Mouse (Mus musculus) kidney, postnatal 4 days (tissue): ENCODE results near the gene Uaca.
"Not testable (repeated sequence)": the region's sequence is repeated elsewhere in the genome, so short reads cannot be mapped to it uniquely, and the experiment has no call there.

Experiments
- DNase-seq, 2 experiments: peaks; one replicate each; pipeline ENCODE4 v3.0.0; 2021; ENCODE audit warnings: mixed read lengths in 2 of 2

Uaca gene

DNA sequence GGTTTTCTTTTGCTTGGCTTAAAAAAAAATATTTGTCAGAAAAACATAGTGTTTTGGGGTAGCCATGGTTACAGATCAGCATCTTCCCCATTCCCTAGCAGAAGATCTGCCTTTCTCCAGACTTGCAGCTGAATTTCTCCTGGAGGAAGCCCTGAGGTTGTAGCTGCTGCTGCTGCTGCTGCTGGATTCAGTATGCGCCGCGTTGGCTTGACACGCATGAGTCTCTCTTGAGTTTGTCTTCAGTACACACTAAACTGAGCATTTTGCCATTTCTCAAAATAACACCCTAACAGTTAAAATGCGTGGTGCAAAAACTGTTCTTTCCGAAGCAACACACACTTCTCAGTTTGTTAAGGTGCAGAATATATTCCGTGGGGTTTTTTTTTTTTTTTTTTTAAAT lies 1.7 kb downstream of the Uaca start:
- DNase-seq = peak in 1 of 2 experiments; percentile 12

DNA sequence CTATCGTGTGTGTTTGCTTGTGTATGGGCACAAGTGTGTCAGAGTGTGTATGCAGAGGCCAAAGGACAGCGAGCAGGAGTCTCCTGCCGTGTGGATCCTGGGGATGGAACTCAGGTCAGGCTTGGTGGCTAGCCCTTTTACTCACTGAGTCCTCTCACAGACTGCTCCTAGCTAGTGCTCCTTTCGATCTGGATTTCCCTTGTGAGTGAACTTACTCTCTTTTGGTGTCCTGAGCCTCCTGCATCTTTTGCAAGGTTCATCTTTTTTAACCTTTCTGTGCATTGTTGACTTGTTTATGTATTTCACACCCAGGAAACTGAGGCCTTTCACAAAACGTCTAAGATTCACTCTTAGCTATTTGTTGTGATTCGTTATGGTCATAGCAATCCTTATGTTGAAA lies 2.8 kb downstream of the Uaca start:
- DNase-seq = no peak

DNA sequence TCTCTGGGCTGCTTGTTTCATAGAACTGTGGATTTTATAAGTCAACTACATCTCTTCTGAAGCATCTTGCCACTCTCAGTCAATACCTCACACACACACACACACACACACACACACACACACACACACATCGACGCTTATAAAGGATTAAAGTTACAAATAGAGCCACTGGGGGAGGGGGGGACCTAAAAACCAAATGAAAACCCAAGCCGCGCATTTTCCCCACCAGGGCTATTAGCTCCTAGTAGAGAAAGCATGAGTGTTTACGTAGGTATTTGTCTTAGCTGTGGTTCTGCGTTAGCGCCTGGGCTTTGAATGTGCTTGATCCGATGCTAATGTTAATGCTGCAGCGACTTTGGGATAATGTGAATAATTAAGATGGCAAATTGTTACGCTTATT lies 4.7 kb downstream of the Uaca start:
- DNase-seq = no peak

DNA sequence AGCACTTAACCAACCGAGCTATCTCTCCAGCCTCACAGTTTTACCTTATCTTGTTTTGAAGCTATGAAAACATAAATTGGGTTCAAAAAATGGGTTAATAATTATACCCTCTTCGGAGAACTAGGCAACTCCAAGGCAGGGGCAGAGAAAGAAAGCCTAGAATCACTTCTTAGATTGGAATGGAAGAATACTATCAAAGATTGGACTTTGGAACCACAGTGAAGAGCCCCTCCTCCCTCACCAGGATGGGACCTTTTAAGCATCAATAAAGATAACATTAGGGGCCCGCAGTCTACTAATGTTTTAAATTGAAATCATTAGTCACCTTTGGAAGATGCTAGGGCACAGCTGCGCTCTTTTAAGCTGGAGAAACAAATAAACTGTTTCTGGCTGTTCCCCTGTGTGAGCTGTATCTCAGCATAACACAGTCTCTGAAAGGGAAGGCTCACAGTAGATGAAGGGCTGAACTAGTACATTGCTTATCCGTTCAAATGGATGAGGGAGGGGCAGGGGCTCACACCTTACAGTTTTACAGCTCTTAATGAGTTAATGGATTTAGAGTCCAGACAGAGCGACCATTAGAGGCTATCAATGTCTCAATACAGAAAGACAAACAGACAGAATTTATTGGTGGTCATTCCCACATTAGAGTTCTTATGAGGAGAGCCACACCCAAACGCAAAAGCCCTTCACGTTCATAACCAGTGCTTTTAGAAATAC lies 6.5 kb downstream of the Uaca start:
- DNase-seq = no peak

DNA sequence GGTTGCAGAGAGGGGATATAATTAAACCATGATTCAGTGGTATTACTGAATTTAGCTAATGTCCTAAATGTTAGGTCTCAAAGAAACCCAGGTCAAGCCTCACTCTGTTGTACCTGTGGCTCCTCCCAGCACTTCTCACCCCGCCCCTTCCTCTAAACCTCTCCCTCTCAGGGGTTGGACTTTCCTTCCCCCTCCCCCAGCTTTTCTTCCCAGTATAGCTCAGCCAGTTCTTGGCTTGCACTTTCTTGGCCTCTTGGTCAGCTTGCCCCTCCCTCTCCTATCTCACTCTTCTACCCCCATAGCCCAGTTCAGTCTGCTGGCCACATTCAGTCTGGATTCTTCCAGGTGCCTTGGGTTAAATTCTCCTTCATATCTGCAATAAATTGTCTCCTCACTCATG lies 7.4 kb downstream of the Uaca start:
- no peak for DNase-seq

DNA sequence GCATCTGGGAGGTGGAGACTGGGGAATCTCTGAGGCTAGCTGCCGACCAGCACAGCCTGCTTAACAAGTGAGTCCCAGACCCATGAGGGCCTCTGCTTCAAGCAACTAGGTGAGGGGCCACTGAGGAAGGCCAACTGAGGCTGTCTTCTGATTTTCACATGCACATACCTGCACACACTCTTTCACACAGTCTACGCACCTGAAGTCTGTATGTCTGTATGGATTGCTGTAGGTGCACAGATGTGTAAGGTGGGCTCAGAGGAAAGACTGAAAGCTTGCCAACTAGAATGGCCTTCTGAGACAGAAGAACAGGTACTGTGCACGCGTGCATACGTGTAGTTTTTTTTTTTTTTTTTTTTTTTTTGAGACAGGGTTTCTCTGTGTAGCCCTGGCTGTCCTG lies 8.0 kb downstream of the Uaca start:
- DNase-seq = no peak

DNA sequence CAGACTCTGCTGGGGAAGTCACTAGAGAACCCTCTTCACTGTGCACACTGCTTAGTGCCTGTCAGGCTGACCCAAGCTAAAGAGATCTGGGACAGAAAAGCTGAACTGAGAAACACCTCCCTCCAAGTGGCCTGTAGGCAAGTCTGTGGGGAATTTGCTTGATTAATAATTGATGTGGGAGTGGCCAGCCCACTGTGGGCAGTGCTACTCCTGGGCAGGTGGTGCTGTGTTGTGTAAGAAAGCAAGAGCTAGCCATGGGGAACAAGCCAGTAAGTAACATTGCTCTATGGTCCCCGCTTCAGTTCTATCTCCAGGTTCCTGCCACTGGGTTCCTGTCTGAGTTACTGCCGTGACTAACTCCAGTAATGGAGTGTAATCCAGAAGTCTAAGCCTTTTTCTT lies 11.7 kb downstream of the Uaca start:
- DNase-seq = peak in 1 of 2 experiments; percentile 22

DNA sequence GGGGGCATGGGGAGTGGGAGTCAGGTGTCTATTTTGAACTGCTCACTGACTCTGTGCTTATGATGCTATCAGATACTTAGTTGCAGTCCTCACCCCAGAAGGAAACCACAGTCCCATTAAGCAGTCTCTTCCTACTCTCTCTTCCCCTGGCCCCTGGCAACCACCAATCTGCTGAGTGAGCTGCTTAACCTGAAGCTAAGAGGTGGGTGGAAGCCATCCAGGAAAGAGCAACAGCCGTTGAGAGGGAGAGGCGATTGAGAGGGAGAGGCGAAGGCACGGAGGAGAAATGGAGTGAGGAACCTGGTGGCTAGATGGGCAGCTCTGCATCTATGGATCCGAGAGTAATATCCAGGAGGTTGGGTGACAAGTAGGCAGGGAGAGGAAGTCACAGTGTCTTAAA lies 13.7 kb downstream of the Uaca start:
- no peak for DNase-seq

DNA sequence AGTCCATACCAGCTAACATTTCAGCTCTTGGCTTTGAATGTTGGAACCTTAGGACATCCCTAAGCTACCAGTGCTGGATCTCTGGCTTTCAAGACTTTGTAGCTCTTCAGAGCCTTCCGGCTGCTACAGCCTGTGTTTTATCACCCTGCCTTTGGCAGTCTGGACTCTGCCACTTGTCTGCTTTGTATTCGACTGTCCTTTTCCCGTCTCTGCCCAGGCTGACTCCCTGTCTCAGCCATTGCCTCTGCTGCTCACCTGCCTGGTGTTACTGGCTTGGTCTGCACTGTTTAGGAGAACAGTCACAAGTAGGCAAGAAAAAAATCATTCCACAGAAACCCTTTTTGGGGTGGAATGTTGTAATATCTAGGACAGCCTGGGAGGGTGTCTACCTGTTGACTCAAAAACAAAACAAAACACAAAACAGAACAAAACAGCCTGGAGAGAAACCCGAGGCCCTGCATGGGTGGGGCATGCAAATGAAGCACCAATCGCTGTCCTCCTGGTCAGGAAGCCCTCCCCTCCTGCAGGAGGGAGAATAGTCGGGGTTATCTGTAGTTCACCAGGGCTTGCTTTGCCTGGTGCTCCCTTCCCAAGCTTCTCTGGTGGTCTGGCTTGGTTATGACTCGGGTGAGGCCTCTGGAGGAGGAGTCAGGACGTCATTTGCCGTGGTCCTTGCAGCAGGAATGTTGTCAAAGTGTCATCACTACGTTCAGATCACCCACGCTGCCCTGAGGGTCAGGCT lies 19.0 kb downstream of the Uaca start:
- peak; percentile 62 to 73 for DNase-seq

DNA sequence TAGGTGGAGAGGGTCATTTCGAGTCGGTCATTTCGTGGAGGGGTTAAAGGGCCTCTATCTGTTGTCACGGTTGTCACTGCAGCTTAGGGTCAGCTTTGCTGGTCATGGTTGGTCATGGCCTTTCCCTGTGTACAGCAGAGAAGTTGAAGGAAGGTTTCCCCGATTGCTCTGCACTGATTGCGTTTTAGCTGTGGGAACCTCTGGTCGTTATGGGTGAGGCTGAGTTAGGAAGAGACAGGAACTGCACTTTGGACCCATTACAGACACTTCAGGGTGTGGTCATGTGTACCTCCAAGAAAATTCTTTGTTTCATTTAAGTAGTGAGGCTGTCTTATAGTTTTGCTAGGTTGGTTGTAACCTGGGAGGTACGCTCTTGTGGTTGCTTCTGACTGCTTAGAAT lies 21.2 kb downstream of the Uaca start:
- no peak for DNase-seq

DNA sequence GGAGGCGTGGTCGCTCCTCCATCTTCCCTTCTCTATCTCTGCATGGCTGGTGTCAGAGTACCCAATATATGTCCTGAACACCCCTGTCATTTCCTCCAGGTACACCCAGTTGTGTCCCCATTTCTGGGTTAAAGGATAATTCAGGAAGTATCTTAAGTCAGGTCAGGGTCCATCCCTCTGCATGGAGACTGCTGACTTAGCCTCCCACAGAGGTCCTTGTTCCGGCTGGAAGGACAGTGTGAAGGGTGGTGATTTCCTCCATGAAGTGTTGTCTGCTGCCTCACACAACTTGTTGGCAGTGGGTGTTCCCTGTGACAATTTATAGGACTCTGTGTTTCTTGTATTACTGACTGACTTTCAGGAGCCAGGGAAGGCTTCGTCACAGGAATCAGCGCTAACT lies 23.2 kb downstream of the Uaca start:
- DNase-seq = peak in 1 of 2 experiments; percentile 34

DNA sequence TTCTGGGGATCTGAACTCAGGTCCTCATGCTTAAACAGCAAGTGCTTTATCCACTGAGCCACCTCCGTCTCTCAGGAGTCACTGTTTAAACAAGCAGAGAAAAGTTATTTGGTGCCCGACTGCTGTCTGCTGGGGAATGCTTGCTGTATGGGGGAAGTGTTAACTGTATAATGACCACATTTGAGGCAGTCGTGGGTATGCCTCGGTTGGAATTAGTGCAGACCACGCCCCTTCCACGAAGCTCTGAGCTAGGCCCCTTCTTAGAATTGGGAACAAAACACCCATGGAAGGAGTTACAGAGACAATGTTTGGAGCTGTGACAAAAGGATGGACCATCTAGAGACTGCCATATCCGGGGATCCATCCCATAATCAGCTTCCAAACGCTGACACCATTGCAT lies 24.2 kb downstream of the Uaca start:
- not testable (repeated sequence) for DNase-seq

DNA sequence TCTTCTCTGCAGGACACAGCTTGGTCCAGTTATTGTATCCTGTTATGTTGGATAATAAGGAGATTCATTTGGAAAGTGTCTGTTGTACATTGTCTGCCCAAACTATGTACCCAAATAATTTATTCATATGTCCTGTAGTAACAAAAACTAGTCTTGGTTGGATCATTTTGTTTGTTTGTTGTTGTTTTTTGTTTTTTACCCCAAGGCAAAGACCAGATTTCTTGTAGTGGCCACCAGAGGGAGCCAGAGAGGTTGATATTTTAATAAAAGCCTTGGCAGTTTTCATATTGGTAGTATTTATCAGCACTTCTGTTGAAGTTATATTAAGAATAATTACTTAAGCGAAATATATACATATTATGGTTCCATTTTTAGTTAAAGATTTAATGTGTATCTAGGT lies 25.0 kb downstream of the Uaca start:
- DNase-seq = peak; percentile 47 to 57

DNA sequence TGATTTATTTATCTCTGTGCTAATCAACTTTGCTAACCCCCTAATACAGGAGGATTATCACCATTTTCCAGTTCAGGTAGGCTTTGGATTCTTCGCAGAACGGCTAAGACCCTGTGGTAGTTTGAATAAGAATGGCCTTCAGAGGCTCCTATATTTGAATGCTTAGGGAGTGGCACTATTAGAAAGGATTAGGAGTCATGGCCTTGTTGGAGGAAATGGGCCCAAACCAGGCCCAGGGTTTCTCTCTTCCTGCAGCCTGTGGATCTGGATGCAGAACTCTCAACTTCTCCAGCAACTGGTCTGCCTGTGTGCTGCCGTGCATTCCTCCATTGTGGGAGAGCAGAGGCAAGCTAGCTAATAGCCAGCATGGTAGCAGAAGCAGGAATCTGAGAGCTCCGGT lies 27.2 kb downstream of the Uaca start:
- DNase-seq = no peak

DNA sequence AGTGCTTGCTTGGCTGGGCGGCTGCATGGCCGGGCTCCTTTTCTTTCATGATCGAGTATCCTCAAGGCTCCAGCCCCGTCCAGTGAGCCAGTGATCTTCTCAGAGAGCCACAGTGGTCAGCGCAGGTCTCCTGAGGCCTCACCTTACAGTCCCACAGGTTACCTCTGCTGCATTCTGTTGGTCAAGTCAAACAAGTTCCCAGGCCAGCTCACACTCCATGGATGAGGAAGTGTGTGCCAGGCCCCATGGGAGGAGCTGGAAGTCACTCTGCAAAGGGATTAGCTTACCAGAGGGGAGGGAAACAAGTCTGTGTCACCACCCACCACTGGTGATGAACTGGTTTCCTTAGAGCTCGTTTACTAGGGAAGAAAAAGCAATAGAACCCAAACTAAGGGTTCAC lies 28.3 kb downstream of the Uaca start:
- no peak for DNase-seq

DNA sequence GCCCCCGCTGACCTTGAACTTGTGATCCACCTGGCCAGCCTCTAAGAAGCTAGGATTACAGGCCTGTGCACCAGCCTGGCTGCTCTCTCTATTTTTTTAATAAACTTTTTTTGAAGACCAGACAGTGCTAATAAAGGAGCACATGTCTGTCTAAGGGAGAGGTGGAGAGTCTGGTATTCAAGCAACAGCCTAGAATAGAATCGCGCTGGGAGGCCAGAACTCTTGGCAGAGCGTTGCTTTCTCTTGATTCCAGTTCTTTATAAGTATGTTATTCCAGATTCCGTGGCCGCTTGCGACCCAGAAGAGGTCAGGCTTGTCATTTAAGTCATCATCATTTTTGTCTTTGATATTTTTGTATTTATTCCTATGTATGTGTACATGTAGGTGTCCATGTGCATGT lies 31.2 kb downstream of the Uaca start:
- DNase-seq = no peak

DNA sequence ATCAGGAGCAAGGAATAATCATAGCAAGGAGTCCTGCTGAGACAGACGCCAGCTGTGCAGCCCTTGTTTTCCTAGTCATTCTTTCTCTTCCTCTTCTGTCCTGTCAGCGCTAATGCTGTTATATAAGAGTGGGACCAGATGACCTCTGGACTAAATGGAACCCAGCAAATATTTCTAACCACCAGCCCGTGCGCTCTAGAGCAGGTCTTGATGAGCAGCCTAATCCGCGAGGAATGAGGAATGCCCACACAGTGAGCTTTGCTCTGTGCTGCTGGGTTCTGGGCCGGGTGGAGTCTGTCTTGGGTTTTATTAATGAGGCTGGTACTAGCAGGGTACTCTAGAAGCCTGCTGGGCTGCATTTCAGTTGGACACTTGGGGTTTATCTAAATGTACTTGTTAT lies 32.4 kb downstream of the Uaca start:
- peak; percentile 29 to 64 for DNase-seq

DNA sequence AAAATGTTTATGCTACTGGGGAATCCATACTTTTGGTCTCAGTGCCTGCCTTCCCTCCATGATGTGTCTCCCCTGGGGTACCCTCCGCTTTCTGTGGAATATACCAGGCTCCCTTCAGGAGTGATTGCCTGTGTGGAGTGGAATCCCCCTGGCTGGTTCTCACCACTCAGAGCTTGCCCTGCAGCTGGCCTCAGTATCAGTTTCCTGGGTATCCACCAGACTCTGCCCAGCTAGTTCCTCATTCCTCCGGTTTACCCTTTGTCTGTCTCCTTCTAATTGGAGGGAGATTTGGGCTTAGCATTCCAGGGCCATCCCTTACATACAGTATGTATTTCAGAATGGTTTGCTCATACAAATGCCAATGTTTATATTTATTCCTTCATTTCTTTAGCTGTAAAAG lies 33.9 kb downstream of the Uaca start:
- DNase-seq = no peak

DNA sequence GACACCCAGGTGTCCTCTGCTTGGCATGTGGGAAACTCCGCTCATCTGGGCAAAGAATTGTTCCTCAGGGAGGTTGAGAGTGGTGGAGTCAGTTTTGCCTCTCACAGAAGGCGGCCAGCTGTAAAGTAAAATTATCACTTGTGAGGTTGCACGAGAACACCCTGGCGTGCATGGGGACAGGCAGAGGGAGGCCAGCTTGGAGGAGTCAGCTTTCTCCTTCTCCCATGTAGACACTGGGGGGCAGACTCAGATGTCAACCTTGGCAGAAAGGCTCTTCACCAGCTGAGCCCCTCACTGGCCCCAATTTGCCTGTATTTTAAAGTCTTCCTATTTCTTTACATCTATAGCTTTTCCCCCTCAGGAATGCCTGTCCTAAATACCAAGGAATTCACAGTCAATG lies 35.3 kb downstream of the Uaca start:
- DNase-seq = no peak

DNA sequence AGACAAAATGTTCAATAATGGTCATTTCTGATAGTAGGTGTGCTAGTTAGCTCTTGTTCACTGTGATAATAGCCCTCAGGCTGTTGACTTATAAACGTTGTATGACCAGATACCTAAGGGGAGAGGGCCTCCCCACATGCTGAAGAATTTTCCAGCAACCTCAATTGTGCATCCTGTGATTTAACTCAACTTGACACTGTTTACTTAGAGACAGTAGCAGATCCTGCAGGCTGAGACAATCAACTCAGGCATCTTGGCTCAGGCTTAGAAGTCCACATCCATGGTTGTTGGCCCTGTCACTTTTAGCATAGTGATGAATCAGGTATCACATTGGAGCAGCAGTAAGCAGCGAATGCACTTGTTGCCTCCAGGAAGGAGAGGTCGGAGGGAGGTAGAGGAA lies 35.7 kb downstream of the Uaca start:
- no peak for DNase-seq

DNA sequence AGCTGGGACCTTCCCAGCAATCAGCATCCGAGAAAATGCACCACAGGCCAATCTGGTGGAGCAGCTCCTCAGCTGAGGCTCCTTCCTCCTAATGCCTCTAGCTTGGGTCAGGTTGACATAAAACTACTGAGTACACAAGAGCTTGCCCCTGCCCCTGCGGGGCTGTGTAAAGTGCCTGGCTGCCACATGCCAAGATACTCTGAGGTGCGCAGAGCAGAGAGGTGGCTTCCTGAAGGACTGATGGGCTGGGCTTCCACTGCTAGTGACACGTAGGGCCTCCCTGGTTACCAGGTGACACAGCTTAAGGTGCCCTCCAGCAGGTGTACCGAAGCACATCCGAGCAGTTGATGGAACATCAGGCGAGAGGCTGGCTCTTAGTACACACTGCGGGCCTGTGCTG lies 37.9 kb downstream of the Uaca start:
- no peak for DNase-seq

DNA sequence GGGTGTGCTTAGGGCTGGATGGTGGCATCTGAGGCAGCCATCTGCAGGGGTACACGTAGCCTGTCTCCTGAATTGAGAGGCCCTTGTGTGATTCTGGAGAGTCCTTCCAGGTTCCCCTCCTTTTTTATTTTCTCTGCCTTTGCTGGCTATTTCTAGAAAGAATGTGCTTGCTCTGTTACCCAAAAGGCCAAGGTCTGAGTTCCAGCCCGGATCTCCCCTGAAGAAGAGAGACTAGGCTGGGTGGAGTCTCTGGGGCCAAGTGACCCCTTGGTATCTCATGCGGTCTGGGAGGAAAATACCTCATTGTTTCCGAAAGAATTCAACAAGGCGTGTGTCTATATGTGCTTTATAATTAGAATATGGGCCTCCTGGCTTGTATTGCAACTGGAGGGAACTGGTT lies 41.8 kb downstream of the Uaca start:
- no peak for DNase-seq

DNA sequence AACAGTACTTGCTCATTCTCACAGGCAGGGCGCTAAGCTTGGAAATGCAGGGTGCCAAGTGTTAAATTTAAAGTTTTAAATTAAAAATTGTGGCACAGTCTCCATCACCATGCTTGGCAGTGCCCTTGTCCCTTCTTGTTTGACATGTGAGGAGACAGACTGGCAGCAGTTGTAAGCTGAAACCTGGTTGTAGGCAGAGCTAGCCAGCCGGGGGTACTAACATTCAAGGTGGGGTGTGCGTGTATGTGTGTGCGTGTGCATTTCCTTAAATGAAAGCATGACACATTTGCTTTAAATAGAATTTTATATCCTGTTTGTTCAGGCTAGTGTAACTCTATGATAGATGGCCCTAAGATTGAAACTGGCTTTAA lies 42.7 kb downstream of the Uaca start:
- DNase-seq = peak in 1 of 2 experiments; percentile 37

DNA sequence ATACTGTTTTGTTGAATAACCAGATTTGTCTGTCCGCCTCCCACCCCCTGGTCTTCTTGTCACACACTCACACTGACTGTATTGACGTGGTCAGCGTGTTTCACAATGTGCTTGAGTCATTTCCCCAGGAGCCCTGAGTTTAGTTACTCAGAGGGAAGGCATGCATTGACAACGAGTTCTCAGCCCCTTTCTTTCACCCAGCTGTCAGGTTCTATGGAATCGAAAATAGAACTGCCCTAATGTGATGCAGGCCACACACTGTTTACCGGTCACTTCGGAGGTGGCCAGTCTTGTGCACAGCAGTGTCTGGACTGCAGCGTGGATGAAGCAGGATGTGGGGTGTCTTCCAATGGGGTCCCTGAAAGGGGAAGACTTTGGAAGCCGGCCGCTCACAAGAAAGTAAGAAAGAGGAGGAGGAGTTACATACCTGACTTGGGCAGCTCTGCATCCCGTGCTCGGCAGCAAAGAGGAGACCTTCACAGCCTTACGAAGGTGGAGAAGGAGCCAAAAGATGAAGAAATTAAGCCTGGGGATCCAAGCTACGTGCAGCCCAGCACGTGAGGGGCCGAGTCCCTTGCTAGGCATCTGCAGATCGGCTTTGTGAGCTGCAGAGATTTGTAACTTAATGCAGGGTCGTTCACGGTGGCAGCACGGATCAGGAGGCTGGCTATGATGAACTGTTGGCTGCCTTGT lies 43.3 kb downstream of the Uaca start:
- DNase-seq = peak; percentile 39 to 59
